Mouse (Mus musculus) urinary bladder, postnatal 10 days (tissue): Measurements from ENCODE around the gene Prkar1b.

Experiments used
- DNase-seq: peaks from one replicate; pipeline ENCODE4 v3.0.0; 2022; ENCODE audit warnings: low spot score

Prkar1b gene

DNA sequence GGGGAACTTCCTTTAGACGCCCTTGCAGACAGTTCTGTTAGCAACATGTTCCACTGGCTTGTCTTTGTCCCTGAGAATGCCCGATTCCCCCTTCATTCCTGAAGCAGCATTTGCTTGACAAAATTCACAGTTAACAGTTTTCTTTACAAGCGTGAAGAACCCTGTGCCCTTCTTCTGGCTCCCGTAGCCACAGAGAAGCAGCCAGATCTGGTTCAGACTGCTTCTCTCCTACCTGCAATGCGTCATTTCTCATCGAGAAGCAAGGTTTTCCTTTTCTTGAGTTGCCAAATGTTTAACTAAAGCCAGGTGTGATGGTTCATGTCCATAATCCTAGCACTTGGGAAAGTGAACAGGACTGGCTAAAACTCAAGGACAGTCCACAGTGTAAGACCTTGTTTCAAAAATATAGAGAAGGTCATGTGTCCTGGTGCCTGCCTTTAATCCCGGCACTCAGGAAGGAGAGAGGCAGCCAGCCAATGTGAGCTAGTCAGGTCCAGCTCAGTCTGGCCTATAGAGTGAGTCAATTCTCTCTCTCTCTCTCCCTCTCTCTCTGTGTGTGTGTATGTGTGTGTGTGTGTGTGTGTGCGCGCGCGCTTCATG is 3.2 kb downstream of the Prkar1b start:
- no peak for DNase-seq

DNA sequence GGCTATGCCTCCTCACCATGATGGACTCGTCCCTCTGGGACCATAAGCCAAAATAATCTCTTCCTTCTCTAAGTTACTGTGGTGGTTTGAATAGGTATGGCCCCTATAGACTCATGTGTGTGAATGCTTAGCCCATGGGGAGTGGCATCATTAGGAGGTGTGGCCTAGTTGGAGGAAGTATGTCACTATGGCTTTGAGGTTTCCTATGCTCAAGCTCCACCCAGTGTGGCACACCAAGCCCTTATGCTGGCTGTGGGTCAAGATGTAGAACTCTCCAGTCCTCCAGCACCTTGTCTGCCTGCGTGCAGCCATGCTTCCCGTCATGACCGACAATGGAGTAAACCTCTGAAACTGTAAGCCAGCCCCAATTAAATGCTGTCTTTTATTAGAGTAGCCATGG is 4.1 kb downstream of the Prkar1b start:
- no peak for DNase-seq

DNA sequence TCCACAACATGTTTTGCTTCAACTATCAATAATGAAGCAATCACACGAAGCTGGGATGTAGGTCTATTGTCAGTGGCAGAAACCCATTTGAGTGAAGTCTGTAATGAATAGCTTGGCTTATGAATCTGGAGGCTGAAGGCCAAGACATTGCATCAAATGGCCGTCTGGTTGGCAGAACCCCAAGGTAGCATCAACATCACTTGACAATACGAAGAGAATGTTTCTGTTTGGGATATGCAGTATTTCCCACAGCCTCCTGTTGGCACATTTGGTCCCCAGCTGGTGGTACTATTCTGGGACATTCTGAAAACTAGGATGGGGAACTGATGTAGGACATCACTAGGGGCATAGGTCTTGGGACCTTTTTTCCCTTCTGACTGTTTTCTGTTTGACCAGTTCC is 5.9 kb downstream of the Prkar1b start:
- no peak for DNase-seq

DNA sequence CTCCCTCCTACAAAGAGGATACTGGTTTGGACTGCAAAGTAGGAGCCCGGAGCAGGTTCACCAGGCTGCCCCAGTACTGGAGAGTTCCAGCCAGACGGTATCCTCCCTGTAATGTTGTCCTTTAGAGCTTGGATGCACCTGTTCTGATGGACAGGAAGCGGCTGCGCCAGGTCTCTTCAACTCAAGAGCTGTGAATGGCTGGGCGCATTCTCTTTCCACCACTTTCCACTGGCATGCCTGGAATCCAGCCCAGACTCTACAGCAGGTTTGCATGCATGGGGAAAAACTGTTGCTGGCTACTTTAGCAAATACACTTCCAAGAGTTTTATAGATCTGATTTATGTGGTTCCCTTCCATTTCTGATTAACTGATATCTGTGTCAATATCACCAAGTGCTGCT is 8.5 kb downstream of the Prkar1b start:
- DNase-seq = no peak

DNA sequence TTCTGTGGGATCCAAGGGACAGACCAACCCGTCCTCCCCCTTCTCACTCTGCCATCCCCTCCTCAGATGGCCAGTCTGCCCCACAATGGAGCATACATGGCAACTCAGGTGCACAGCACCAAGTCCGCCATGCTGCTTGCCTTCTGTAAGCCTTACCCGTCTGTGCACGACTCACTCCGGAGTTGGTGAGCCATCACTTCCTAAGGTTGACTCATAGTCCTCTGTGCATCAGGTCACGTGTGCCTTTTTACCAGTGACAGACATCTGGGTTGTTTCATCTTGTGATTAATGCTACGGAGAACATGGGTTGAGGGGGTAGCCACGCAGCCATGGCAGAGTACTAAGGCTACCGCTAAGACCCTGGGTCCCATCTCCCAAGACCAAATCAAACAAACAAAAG is 9.2 kb downstream of the Prkar1b start:
- no peak for DNase-seq

DNA sequence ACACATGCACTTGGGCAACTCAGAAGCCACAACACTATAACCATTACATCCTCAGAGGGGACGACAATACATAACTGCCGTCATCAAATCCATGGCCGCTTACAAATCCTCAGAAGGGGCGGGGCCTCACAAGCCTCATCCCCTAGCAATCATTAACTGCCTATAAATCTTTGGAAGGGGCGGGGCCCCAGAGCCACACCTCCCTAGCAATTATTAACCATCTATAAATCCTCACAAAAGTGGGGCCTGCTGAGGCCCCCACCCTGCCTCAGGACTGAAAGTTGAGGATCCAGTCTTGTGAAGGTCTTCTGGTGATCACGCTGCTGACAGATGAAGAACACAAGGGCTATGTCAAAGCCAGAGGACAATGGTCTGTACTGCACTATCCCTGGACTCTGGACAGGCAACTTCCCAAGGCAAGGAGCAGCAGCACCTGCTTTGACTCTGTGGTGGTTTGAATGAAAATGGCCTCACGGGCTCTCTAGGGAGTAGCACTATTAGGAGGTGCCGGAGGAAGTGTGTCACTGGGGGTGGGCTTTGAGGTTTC is 10.8 kb downstream of the Prkar1b start:
- no peak for DNase-seq

DNA sequence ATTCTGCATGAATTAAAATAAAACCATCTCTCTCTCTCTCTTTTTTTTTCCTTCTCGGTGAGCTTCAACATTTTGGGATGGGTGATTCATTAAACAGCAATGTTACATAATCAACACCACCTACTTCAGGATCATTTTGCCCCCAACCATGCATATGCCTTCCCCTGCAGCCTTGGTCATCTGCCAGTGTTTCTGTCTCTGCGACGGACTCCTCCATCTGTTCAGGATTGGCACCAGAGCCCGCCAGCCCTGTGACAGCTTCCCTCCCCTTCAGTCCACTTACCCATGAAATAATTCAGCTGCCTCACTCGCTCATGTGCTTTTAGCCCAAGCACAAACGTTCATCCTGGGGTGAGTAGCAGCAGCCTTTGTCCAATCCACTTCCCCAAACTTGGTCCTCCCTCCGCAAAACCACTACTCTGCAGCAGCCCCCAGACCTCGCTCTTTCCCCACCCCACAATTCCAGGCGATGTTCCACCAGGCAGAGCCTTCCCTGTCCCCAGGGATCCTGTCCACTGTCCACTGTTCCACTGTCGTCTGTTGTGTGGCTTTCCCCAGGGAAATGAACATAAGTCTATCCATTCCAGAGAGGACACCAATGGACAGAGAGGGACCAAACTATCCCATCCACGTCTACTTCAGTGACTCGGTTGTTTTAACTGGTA is 11.4 kb downstream of the Prkar1b start:
- no peak for DNase-seq

DNA sequence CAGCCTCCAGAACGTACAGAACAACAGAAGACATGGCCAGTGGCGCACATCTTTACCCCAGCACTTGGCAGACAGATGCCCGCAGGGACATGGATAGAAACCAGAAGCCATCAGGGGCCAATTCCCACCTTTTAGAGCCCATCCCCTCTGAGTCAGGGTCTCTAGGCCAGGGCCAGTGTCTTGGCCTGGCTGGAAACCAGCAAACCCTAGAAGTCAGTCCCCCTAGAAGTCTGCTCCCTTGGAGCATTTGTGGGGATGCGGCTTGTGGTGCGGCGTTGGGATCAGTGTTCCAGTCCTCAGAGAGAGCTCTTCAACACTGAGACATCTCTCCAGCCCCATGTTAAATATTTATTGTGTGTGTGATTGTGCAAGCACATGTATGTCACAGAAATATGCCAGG is 12.6 kb downstream of the Prkar1b start:
- DNase-seq = no peak

DNA sequence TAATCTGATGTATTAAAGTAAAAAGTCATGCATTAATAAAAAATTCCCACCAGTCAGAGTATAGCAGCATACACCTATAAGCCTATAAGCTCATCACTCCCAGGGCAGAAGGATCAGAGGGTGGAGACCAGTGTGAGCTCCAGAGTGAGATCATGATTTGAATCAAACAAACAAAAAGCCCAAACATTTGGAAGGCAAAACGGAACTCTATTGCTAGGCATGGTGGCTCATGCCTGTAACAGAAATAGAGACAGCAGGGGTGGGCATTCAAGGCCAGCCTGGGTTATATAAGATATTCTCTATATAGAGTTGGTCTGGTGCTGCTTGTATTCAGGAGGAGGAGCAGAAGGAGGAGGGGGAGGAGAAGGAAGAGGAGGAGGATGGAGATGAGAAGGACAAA is 13.5 kb downstream of the Prkar1b start:
- DNase-seq = no peak

DNA sequence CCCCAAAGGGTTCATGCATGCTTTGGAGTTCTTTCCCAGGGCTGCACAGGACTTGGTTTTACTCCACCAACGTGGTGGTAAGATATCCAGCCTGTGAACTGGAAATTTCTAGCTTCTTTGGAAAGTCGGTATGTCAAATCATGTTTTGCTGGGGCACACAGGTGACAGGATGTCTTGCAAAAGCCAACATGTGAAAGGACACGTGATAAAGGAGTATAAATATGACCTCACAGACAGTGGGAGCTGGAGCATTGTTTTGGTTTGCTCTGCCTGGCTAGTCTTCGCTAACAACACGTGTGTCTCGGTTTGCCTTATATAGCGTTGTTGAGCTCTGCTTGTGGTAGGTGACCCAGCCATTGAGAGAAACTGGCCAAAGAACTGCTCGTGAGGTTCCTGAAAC is 15.3 kb downstream of the Prkar1b start:
- no peak for DNase-seq

DNA sequence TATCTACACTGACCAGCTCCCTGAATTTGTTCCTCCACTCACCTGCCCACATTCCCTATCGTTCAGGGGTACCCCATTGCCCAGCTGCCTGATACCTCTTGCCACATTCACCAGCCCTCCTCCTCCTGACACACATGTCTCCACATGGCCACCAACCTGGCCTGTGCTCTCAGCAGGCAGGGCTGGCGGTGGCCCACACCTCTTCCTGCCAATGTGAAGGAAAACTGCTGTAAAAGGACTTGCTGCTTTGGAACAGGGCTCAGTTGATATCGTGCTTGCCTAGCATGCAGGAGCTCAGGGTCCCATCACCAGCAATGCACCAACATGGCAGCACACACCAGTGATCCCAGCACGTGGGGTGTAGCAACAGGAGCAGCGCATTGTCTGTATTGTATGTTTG is 19.4 kb downstream of the Prkar1b start:
- no peak for DNase-seq

DNA sequence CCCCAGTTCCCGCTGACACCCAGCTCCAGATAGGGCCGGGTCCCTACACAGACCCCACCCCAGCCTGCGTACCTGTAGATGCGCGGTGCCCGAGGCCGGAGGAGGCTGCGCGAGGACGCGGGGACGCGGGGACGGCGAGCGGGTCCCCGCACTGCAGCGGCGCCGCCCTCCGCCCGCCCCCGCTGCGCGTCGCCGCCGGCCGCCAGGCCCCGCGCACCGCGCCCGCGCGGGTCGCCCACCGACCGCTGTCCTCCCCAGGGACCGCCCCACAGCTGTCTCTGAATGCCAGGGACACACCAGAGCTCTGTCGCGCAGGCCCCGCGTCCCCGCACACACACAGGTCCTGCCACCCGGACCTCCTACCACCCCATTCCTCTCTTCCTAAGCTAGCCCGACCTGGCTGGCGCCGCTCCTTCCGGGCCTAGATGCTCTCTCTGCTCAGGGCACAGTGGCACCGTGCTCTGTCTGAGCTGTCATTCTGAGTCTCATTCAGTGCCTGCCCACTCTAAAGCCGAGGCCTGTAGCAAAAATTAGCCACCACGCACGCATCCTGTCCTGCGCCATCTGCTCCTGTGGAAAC is 20.1 kb downstream of the Prkar1b start:
- DNase-seq = no peak

DNA sequence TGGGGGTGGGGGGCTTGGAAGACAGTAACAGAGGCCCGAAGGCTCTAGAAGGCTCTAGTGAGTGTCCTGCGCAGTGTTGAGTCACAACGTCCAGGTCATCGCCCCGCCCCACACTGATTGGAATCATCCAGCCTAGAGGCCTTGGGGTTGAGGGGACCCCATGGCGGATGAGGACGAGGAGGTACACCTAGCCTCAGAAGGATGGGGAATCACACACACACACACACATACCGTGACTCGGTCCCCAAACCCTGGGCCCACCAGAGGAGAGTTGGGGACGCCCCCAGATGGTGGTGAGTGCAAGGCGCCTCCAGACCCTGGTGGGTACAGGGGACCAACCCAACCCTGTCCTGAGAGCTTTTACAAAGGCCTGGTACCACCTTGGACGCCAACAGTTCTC is 20.7 kb downstream of the Prkar1b start:
- no peak for DNase-seq

DNA sequence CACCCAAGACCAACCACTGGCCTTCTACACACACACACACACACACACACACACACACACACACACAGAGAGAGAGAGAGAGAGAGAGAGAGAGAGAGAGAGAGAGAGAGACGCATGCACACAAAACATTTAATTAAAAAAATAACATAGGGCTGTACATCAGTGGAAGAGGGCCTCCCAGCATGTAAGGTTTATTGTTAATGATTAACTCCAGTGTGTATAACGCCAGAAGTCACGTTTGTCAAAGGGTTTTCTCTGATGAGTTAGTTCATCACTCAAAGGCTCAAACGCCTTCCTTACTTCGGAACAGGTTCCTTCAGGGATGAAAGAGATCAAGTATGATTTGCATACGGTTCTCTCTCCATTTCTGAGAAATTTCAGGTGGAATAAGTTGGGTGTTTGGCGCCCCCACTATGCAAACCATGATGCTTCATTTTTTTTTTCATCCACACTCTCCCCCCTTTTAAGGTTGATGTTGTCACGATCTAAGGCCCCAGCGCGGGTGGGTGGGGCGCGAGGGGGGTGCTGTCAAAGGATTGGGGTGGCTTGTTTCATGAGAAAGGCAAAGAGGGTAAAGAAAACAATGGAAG is 21.2 kb downstream of the Prkar1b start:
- DNase-seq = no peak

DNA sequence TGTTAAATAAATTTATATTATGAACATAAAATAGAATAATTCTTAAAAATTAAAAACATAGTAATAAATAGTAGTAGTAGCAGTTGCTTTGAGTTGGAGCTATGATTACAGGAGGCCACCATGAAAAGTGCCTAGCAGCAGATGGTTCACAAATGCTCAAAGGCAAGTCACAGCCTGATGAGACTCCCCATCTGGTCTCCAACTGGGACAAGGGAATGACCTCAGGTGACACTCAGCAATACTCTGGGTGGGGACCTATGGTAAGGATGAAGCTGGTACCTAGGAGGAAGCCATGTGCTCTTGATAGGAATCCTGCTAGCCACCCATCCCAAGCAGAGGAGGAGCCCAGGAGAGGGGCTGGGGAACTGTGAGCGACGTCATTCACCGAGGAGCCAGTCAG is 24.1 kb downstream of the Prkar1b start:
- DNase-seq = no peak

DNA sequence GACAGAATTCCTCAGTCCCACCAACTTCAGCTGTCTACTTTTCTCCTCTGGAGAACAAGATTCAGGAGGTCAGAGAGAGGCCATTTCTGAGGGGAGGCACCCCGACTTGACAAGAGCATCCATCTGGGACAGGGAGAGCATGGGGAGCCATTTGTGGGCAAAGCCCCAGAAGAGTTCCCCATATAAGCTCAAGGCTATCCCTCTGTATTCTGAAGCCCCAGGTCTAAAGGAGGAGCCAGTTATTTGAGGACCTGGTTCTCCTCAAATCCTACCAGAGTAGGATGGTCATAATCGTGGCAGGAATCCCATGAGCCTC is 30.9 kb downstream of the Prkar1b start:
- DNase-seq = no peak

DNA sequence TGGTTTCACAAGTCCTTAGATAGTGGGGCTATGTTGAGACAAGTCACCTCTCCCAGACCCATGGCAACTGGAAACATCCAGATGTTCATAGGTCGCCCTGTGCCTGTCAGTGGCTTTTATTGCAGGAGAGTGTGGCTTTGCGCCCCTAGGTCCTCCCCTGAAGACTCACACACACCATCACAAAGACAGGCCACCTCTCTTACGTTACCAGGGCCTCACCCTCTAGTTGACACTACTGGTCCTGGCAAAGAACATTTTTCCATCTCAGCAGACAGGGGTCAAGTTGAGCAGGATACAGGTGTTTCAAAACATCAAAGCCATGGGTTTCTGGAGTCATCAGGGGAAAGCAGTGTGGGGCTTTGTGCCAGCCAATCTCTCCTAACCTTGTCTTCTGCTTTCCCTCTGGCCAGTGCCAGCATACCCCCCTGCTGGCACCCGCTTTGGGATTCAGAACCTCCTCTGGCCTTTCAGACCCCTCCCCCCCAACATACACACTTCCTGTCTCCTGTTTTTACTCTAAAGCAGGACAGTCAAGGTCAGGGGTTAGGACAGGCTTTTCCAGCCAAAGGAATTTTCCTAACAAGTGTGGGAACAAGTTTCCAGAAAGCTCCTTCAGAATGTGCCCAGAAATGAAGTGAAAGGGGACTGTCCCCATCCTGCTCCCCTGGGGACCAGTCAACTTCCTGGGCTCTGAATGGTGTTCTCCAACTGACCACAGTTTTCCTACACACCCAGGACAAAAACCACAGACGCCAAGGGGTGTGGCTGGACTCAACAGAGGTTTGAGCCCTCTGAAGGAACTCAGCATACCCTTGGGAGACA is 31.5 kb downstream of the Prkar1b start:
- DNase-seq = no peak

DNA sequence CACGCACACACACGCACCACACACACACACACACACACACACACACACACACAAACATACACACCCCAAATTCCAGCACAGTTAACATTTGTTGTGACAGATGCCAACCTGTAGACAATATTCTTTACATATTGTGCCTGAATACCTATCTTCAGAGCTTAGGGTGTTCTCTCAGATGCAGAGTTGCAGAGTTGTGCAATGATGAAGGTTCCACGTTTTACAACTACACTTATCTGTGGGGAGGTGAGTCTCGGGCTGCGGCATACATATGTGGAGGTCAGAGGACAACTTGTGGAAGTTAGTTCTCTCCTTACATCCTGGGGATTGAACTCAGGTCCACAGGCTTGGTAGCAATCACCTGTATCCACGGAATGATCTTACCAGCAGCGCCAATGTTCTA is 34.3 kb downstream of the Prkar1b start:
- no peak for DNase-seq

DNA sequence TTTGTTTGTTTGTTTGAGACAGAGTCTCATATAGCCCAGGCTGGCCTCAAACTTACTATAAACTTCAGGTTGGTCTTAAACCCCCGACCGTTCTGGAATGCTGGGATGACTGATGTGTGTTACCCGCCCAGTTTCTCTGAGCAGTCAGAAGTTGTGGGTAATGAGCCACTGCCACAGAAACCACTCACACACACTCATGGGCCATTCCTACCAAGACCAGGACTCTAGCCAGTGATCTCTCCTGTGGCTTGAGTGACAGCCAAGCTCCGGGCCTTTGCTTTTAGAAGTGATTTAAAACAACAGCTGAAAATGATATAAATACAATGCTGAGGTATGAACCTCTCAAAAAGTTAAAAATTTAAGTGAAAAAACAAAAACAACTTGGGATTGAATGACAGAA is 34.9 kb downstream of the Prkar1b start:
- no peak for DNase-seq

DNA sequence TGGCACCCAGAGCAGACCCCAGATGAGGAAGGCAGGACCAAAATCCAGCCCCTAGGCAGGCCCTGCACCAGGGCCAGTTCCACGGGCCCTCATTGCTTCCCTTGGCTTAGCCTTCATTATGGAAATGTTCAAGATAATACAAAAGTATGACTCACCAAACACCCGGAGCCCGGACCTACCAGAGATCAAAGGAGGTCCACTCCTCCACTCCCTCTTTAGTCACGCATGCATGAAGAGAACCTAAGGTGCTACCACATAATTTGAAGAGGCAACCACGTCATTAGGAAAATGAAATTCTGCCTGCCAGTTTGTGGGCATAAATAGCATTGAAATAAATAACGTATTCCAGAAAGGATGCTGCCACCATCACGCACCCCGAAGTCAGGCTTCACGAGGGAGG is 37.4 kb downstream of the Prkar1b start:
- no peak for DNase-seq

DNA sequence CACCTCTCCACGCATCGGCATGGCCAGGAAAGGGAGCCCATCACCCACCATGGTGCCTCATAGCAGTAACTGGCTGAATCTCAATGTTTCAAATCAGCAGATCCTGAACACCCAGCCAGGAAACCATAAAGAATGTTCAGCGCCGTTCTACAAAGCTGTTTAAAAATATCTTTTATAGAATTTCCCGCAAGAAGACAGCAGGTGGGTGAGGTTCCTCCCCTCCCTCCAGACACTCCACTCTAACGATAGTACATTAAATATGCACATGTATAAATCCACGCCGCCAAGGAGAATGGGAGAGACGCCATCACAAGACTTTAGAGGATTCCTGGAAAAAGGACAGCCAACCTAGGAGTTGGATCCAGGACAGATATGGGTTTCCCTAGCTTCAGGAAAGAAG is 37.8 kb downstream of the Prkar1b start:
- no peak for DNase-seq

DNA sequence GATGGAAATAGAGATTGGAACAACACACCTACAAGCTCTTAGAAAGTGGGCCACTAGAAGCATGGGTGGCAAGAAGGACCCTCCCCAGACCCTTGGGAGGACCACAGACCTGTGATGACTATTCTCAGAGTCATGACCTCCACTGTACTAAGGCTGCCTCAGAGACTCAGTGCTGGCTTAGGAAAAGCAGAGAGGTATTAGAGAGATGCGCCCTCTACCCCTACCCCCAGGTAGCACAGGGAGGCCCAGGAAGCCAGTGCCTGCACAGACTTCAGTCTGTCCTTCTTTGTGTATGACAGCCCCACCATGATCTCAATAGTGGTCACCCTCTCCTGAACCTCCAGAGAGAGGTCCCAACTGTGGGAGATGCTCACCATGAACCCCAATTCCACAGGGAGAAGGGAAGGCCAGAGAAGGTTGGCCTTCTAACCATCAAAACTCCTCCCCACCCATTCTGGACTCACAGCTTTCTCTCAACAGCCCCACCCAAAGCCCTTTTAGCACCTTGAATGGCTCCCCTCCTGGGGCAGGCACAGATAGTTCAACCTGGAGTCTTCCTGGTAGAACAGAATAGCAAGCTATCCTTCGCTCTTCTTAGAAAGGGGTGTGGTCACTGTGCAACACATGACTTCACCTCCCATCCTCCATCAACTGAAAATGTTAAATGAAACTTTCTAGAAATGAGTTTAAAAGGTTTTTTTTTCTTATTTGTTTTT is 39.5 kb downstream of the Prkar1b start:
- DNase-seq = no peak
